In genomic region chr6:135268392-135268791, GRCm38 (mm10) we compare ENCODE assay signal across 31 mouse cellular contexts. TPM values are rescaled to one million over a fixed set of nuclear protein-coding genes. Genes with fewer than 3 reads are reported as not detected.
DNase-seq lines count a peak whose midpoint lies in the region; ATAC-seq and TF ChIP-seq lines count a peak whose summit lies in the region.
"Had no signal": no experiment of that assay in that cellular context is flagged by ENCODE, and none has a peak within 500 bp of the region (broad histone marks: within the 10 kb centered on the region; RNA-seq: fewer than 3 reads in every experiment).

No protein-coding gene starts in this region.

- no peak overlapping the region for H3K9ac ChIP-seq in forebrain, postnatal 0 days
- no peak overlapping the region for H3K9ac ChIP-seq in forebrain, embryonic 16.5 days (replicated peaks; ENCODE audit: low read depth, low read length)
- H3K9ac ChIP-seq in heart, embryonic 12.5 days = no peak overlapping the region
- H3K9ac ChIP-seq in heart, embryonic 16.5 days (ENCODE audit: low read length) = no peak overlapping the region
- peak overlapping the region; percentile 9; the same call in 1 of the 2 replicates for H3K9ac ChIP-seq in lung, embryonic 14.5 days
- H3K9ac ChIP-seq: embryonic facial prominence, embryonic 13.5 days; forebrain, embryonic 12.5 days; forebrain, embryonic 15.5 days; heart, embryonic 15.5 days; hindbrain, embryonic 12.5 days; hindbrain, embryonic 15.5 days had no signal

- TF ChIP-seq CTCF in forebrain, postnatal 0 days (IDR thresholded peaks at IDR 0.05; ENCODE audit: low read depth) = no peak
- no peak for TF ChIP-seq CTCF in lung, embryonic 14.5 days (IDR thresholded peaks at IDR 0.05; ENCODE audit: low read depth)
- TF ChIP-seq CTCF in lung, adult 2 months (IDR thresholded peaks at IDR 0.05; ENCODE audit: insufficient read depth, low read length) = no peak

- H3K27me3 ChIP-seq in forebrain, postnatal 0 days (ENCODE audit: insufficient read depth, low read length) = no peaks in the 10 kb centered on the region
- H3K27me3 ChIP-seq in forebrain, embryonic 16.5 days (replicated peaks; ENCODE audit: control insufficient read depth, insufficient read depth, low read length) = no peaks in the 10 kb centered on the region
- H3K27me3 ChIP-seq in heart, embryonic 12.5 days (replicated peaks) = no peaks in the 10 kb centered on the region
- no peaks in the 10 kb centered on the region for H3K27me3 ChIP-seq in heart, embryonic 16.5 days (ENCODE audit: control insufficient read depth, insufficient read depth, low read length)
- no peaks in the 10 kb centered on the region for H3K27me3 ChIP-seq in lung, embryonic 14.5 days (ENCODE audit: insufficient read depth, low read length)
- H3K27me3 ChIP-seq: CH12.LX; embryonic facial prominence, embryonic 13.5 days; forebrain, embryonic 15.5 days; heart, embryonic 15.5 days; hindbrain, embryonic 12.5 days; hindbrain, embryonic 15.5 days; Patski had no signal

- H3K4me1 ChIP-seq in forebrain, postnatal 0 days (ENCODE audit: insufficient read depth) = no peaks in the 10 kb centered on the region
- H3K4me1 ChIP-seq in forebrain, embryonic 16.5 days (replicated peaks; ENCODE audit: control insufficient read depth, insufficient read depth, low read length) = no peaks in the 10 kb centered on the region
- peaks cover 6% of the 10 kb centered on the region; the same call in 1 of the 2 replicates for H3K4me1 ChIP-seq in heart, embryonic 12.5 days (replicated peaks)
- 0 out of 2 replicates have a peak, but pooled peaks cover 2% of the 10 kb centered on the region for H3K4me1 ChIP-seq in heart, embryonic 16.5 days (ENCODE audit: control insufficient read depth, insufficient read depth, low read length)
- H3K4me1 ChIP-seq in lung, embryonic 14.5 days (ENCODE audit: insufficient read depth) = peaks cover 12% of the 10 kb centered on the region; the same call in 1 of the 2 replicates
- H3K4me1 ChIP-seq in lung, adult 2 months (ENCODE audit: control insufficient read depth, insufficient read depth, low read length) = peaks cover 2% of the 10 kb centered on the region; the same call in 1 of the 2 replicates
- H3K4me1 ChIP-seq: forebrain, embryonic 15.5 days; hindbrain, embryonic 15.5 days had no signal

- no peak overlapping the region for H3K4me3 ChIP-seq in forebrain, postnatal 0 days (ENCODE audit: low read depth, low read length)
- no peak overlapping the region for H3K4me3 ChIP-seq in forebrain, embryonic 16.5 days (replicated peaks; ENCODE audit: low read length)
- no peak overlapping the region for H3K4me3 ChIP-seq in heart, embryonic 12.5 days
- H3K4me3 ChIP-seq in heart, embryonic 16.5 days (ENCODE audit: low read length) = no peak overlapping the region
- H3K4me3 ChIP-seq in lung, embryonic 14.5 days (ENCODE audit: low read depth, low read length) = no peak overlapping the region
- no peak overlapping the region for H3K4me3 ChIP-seq in lung, adult 2 months (replicated peaks; ENCODE audit: extremely low read depth, low read depth, low read length)
- H3K4me3 ChIP-seq: embryonic facial prominence, embryonic 13.5 days; erythroblast, embryonic 14.5 days; forebrain, embryonic 12.5 days; forebrain, embryonic 15.5 days; gastrocnemius, adult 2 months; heart, embryonic 15.5 days; hindbrain, embryonic 12.5 days; hindbrain, embryonic 15.5 days had no signal

- 0 out of 2 replicates have a peak overlapping the region, but pooled peaks have one; percentile 29 for H3K27ac ChIP-seq in forebrain, postnatal 0 days (ENCODE audit: low read depth, low read length)
- H3K27ac ChIP-seq in forebrain, embryonic 16.5 days (ENCODE audit: low read length) = no peak overlapping the region
- H3K27ac ChIP-seq in heart, embryonic 12.5 days (ENCODE audit: poor library complexity, severe bottlenecking) = peak overlapping the region; percentile 58
- H3K27ac ChIP-seq in heart, embryonic 16.5 days (ENCODE audit: low read length) = 0 out of 2 replicates have a peak overlapping the region, but pooled peaks have one; percentile 24
- H3K27ac ChIP-seq in lung, embryonic 14.5 days (ENCODE audit: low read depth) = no peak overlapping the region
- H3K27ac ChIP-seq: embryonic facial prominence, embryonic 13.5 days; forebrain, embryonic 12.5 days; forebrain, embryonic 15.5 days; gastrocnemius, adult 2 months; heart, embryonic 15.5 days; hindbrain, embryonic 12.5 days; hindbrain, embryonic 15.5 days had no signal

- TF ChIP-seq POLR2A in lung, adult 2 months (IDR thresholded peaks at IDR 0.05; ENCODE audit: borderline replicate concordance, extremely low read depth, low read depth, low read length) = no peak

- intact Hi-C loops in heart, postnatal 10 days (cut with DNase I) = no loop called here
- intact Hi-C loops in heart, postnatal 25 days (cut with DNase I) = no loop called here

- no peaks in the 10 kb centered on the region for H3K9me3 ChIP-seq in forebrain, postnatal 0 days (ENCODE audit: low read length)
- H3K9me3 ChIP-seq in forebrain, embryonic 16.5 days (ENCODE audit: control insufficient read depth, low read length) = no peaks in the 10 kb centered on the region
- peaks cover 4% of the 10 kb centered on the region; the same call in 1 of the 2 replicates for H3K9me3 ChIP-seq in heart, embryonic 12.5 days (replicated peaks)
- H3K9me3 ChIP-seq in heart, embryonic 16.5 days (replicated peaks; ENCODE audit: control insufficient read depth, low read length) = peaks cover 6% of the 10 kb centered on the region
- no peaks in the 10 kb centered on the region for H3K9me3 ChIP-seq in lung, embryonic 14.5 days (ENCODE audit: low read depth, low read length)
- H3K9me3 ChIP-seq: embryonic facial prominence, embryonic 13.5 days; forebrain, embryonic 15.5 days; heart, embryonic 15.5 days; hindbrain, embryonic 12.5 days; hindbrain, embryonic 15.5 days had no signal

- DNase-seq in forebrain, postnatal 0 days = no peak
- DNase-seq in heart, postnatal 10 days = no peak
- no peak for DNase-seq in heart, postnatal 25 days (ENCODE audit: low spot score)
- DNase-seq in lung, embryonic 14.5 days = no peak
- no peak for DNase-seq in lung, adult 2 months
- DNase-seq: adrenal gland, postnatal 10 days; adrenal gland, postnatal 36 days; B cell, adult 2 months; cerebellum, adult 18-20 months; cerebellum, adult 9-10 months; cerebellum, postnatal 14 days; gastrocnemius, adult 2 months; gastrocnemius, postnatal 14 days; kidney, adult 2 months had no signal

- no peaks in the 10 kb centered on the region for H3K36me3 ChIP-seq in forebrain, postnatal 0 days (ENCODE audit: insufficient read depth)
- H3K36me3 ChIP-seq in forebrain, embryonic 16.5 days (ENCODE audit: control insufficient read depth, insufficient read depth) = no peaks in the 10 kb centered on the region
- H3K36me3 ChIP-seq in heart, embryonic 12.5 days = no peaks in the 10 kb centered on the region
- H3K36me3 ChIP-seq in heart, embryonic 16.5 days (ENCODE audit: control insufficient read depth, insufficient read depth) = no peaks in the 10 kb centered on the region
- no peaks in the 10 kb centered on the region for H3K36me3 ChIP-seq in lung, embryonic 14.5 days (ENCODE audit: insufficient read depth)
- H3K36me3 ChIP-seq: embryonic facial prominence, embryonic 13.5 days; forebrain, embryonic 12.5 days; forebrain, embryonic 15.5 days; G1E; heart, embryonic 15.5 days; hindbrain, embryonic 12.5 days; hindbrain, embryonic 15.5 days had no signal

- no peak overlapping the region for H3K4me2 ChIP-seq in forebrain, postnatal 0 days (ENCODE audit: low read depth)
- H3K4me2 ChIP-seq in forebrain, embryonic 16.5 days (ENCODE audit: low read length) = no peak overlapping the region
- no peak overlapping the region for H3K4me2 ChIP-seq in heart, embryonic 12.5 days
- no peak overlapping the region for H3K4me2 ChIP-seq in heart, embryonic 16.5 days (ENCODE audit: low read depth, low read length)
- H3K4me2 ChIP-seq in lung, embryonic 14.5 days = no peak overlapping the region
- H3K4me2 ChIP-seq: embryonic facial prominence, embryonic 13.5 days; forebrain, embryonic 12.5 days; forebrain, embryonic 15.5 days; heart, embryonic 15.5 days; hindbrain, embryonic 12.5 days; hindbrain, embryonic 15.5 days had no signal

- ATAC-seq in forebrain, postnatal 0 days = no peak
- ATAC-seq in forebrain, embryonic 16.5 days = no peak
- ATAC-seq in heart, embryonic 12.5 days (ENCODE audit: insufficient number of reproducible peaks, low FRiP score) = peak; percentile 45; the same call in 1 of the 2 replicates
- no peak for ATAC-seq in heart, embryonic 16.5 days (replicated peaks; ENCODE audit: extremely low read depth, insufficient read depth, low FRiP score)
- no peak for ATAC-seq in lung, embryonic 14.5 days (ENCODE audit: insufficient read depth)
- ATAC-seq: forebrain, embryonic 15.5 days; intestine, postnatal 0 days; Patski had no signal

RNA-seq across cellular contexts. Expression of gene Gsg1, which starts 14.2 kb away (rescaled TPM):
- total RNA-seq in forebrain, postnatal 0 days (2014; rRNA removed) = 0.19 and 0.31 TPM in 2 replicates
- polyA plus RNA-seq in forebrain, postnatal 0 days (2015; fragmentation: Nextera tagmentation; extraction: Ambion mirVana) = 0.34 and 0.46 TPM in 2 replicates
- 0.32 TPM in 1 of 2 replicates, not detected in the other for polyA plus RNA-seq in forebrain, embryonic 16.5 days (2015; fragmentation: Nextera tagmentation; extraction: Ambion mirVana)
- polyA plus RNA-seq in heart, embryonic 12.5 days (2016; fragmentation: Nextera tagmentation; extraction: Ambion mirVana) = 0.59 and 0.69 TPM in 2 replicates
- under 1 TPM; 0.32 to 0.89 TPM for total RNA-seq in heart, postnatal 10 days (2021)
- polyA plus RNA-seq in heart, embryonic 16.5 days (2015; fragmentation: Nextera tagmentation; extraction: Ambion mirVana) = 0.64 and 0.66 TPM in 2 replicates
- under 1 TPM; 0.34 to 0.47 TPM for total RNA-seq in heart, postnatal 25 days (2021)
- 6.0 and 7.7 TPM in 2 replicates for polyA plus RNA-seq in lung, embryonic 14.5 days (2014; fragmentation: Nextera tagmentation; extraction: Ambion mirVana)
- 1.4 TPM in 2 replicates for polyA plus RNA-seq in lung, adult 2 months (2012; rRNA removed)
- total RNA-seq: adrenal gland, adult 18-20 months; adrenal gland, postnatal 10 days; adrenal gland, postnatal 36 days; CH12.LX; G1E; gastrocnemius, adult 2 months had no signal
- polyA plus RNA-seq: erythroblast, embryonic 14.5 days; G1E; hindbrain, embryonic 15.5 days had no signal

RNA-seq across cellular contexts. Expression of gene Pbp2, which starts 41.8 kb away (rescaled TPM):
- total RNA-seq in forebrain, postnatal 0 days (2014; rRNA removed) = not detected in 2 replicates
- not detected in 2 replicates for polyA plus RNA-seq in forebrain, postnatal 0 days (2015; fragmentation: Nextera tagmentation; extraction: Ambion mirVana)
- polyA plus RNA-seq in forebrain, embryonic 16.5 days (2015; fragmentation: Nextera tagmentation; extraction: Ambion mirVana) = not detected in 2 replicates
- not detected in 2 replicates for polyA plus RNA-seq in heart, embryonic 12.5 days (2016; fragmentation: Nextera tagmentation; extraction: Ambion mirVana)
- not detected for total RNA-seq in heart, postnatal 10 days (2021)
- polyA plus RNA-seq in heart, embryonic 16.5 days (2015; fragmentation: Nextera tagmentation; extraction: Ambion mirVana) = not detected in 2 replicates
- not detected for total RNA-seq in heart, postnatal 25 days (2021)
- polyA plus RNA-seq in lung, embryonic 14.5 days (2014; fragmentation: Nextera tagmentation; extraction: Ambion mirVana) = 0.38 and 0.53 TPM in 2 replicates
- 0.15 TPM in 1 of 2 replicates, not detected in the other for polyA plus RNA-seq in lung, adult 2 months (2012; rRNA removed)
- total RNA-seq: adrenal gland, adult 18-20 months; adrenal gland, postnatal 10 days; adrenal gland, postnatal 36 days; CH12.LX; G1E; gastrocnemius, postnatal 14 days; heart, adult 18-20 months; hematopoietic stem cell, adult 5-6 weeks had no signal
- polyA plus RNA-seq: embryonic facial prominence, embryonic 13.5 days; erythroblast, embryonic 14.5 days; forebrain, embryonic 12.5 days; forebrain, embryonic 15.5 days; G1E; intestine, postnatal 0 days; kidney, adult 2 months; Patski had no signal

Comparison
In these comparisons a context has a peak if more than half of its experiments do, and no peak if none do; other contexts are left out.
1. H3K27ac ChIP-seq: peak in forebrain, postnatal 0 days (single experiment), heart, embryonic 12.5 days (single experiment) and heart, embryonic 16.5 days (single experiment); none in forebrain, embryonic 16.5 days (single experiment) and lung, embryonic 14.5 days (single experiment).